Mouse (Mus musculus): Measurements from ENCODE around the gene Slc2a8.

Gene Slc2a8

GRCm38 (mm10) chr2:32971235-32971634, 10.6 kb downstream of the Slc2a8 start:
- DNase-seq (ENCODE audit: low read depth, low spot score): no peak

DNA sequence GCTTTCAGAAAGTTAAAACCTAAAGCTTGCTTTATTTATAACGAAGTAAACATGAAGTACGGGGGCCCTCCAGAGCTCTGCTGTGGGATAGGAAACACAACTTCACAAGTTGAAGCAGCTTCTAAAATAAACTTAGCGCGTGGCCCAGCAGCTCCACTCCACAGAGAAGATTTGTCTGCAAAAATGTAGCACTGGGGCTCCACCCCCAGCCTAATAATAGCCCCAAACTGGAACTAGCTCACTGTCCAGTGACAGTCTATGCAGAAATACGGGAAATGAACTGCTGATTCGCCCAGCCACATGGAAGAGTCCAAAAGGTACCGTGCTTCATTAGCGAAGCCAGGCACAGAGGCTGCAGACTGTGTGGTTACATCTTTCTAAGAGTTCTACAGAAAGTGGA, 12.6 kb downstream of the Slc2a8 start:
- no peak for DNase-seq (ENCODE audit: low read depth, low spot score)

GRCm38 (mm10) chr2:32968024-32968614, 13.8 kb downstream of the Slc2a8 start:
- DNase-seq (ENCODE audit: low read depth, low spot score): no peak

DNA sequence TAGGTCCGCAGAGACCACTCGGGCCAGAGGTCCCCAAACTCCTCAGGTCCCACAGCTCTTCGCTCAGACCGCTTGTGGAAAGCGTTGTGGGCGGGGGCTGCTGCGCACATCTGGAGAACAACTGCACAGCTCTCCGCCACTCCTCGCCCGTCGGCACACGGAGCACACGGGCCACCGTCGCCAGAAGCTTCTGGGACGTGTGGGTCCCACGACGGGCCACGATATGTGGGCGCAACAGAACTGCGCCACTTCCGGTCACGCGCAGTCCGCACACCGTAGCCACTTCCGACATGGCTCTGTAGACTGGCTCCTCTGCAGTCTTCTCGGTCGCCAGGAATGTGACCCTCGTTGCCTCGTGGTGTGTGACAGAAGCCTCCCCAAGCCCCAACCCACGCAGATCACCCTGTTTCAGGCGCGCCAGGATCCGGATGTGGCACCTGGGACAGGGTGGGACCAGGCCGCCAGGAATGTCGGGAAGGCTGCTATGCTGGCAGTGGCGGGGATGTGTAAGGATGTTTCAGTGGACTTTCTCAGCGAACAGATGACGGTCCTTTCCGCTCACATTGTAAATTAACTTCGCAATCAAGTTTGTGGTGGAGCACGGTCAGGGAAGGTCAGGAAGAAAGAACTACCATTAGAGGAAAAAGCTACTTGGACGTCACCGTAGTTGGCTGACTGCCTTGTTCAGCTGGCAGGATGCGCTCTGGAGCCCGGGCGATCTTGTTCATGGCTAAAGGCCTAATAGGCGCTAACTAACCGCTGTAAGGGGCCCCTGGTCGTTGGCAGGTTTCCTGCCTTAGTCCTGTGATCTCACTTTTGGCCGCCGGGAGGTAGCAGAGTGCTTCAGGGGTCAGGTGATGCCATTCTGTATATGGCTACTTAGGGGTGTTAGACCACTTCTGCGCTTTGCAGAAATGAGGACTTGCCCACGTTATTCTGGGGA, 14.9 kb downstream of the Slc2a8 start:
- DNase-seq (ENCODE audit: low read depth, low spot score): peak; percentile 90

DNA sequence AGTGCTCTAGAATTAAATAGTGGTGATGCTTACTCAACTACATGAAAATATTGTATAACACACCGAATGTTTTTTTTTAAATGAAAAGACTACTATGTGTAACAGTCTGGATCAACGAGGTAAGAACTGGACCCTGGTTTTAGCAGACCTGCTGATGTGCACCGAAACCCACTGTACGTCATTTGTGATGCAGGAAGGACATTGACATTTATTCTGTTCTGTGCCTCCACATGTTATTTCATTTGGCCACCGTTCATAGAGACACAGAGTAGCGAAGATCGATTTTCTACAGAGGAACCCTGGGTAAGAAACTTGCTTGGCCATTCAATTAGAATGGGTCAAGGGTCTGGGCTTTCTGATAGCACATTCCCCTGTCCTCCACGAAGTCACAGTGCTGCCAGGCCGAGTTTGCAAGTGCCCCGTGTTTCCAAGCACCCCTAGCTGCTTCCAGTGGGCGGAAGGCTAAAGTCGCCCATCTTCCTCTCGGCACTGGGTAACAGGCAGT, 15.6 kb downstream of the Slc2a8 start:
- DNase-seq (ENCODE audit: low read depth, low spot score): peak; percentile 42

GRCm38 (mm10) chr2:32965511-32966183, 16.2 kb downstream of the Slc2a8 start:
- DNase-seq (ENCODE audit: low read depth, low spot score): peak; percentile 8

DNA sequence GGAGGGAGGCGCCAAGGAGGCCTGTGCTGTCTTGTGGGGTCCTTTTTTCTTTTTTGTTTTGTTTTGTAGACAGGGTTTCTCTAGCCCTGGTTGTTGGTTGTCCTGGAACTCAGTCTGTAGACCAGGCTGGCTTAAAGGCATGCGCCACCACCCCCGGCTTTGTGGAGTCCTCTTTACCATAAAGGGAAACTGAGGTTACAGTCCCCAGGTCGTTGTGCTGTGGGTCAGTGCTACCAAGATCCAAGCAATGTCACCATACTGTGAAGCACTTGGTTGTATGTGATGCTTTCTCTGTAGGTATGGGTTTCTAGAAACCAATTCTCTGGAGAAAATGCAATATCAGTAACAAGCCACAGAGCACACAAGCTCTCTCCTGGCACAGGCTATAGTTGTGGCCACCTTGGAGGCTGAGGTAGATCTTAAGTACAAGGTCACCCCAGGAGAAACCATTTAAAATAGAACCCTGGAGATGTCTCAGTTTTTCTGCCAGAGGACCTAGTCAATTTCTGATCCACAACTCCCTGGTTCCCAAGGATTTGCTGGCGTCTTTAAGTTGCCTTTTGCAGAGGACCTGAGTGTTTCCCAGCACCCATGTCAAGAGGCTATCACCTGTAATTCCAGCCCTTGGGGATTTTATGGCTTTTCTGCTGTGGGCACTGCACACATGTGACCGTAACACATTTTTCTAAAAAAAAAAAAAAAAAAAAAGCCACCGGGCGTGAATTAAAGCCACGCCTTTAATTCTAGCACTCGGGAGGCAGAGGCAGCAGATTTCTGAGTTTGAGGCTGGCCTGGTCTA, 17.0 kb downstream of the Slc2a8 start:
- DNase-seq (ENCODE audit: low read depth, low spot score): no peak

GRCm38 (mm10) chr2:32963981-32964380, 17.9 kb downstream of the Slc2a8 start:
- DNase-seq (ENCODE audit: low read depth, low spot score): peak; percentile 13

DNA sequence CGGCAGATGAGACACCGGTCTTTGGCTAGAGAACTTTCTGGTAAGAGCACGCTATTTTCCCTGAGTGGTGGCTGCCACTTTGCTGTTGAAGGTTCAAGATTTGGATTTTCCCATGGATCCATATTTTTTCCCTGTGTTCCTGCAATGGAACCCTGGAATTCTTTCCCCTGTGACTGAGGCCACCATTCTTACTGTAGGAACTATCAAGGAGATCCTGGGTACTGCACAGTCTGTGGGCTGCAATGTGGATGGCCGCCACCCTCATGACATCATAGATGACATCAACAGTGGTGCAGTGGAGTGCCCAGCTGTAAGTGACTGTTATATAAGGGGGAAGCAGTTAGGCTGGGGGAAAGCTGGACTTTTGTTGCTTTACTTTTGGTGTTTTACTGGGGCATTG, 18.3 kb downstream of the Slc2a8 start:
- DNase-seq (ENCODE audit: low read depth, low spot score): no peak

DNA sequence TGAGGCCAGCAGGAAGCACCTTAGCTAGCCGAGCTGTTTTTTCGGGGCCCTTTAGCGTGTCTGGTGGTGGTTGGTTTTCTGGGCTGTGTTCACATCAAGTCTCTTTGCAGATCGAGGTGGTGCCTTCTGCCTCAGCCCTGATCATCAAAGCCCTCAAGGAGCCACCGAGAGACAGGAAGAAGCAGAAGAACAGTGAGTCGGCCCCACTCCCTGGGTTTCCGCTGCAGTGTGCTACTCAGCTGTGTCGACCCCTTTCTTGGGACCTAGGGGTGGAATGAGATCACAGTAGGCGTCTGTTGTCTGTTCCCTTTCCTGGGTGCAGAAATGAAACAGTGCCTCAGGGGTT, 19.0 kb downstream of the Slc2a8 start:
- DNase-seq (ENCODE audit: low read depth, low spot score): peak; percentile 63

DNA sequence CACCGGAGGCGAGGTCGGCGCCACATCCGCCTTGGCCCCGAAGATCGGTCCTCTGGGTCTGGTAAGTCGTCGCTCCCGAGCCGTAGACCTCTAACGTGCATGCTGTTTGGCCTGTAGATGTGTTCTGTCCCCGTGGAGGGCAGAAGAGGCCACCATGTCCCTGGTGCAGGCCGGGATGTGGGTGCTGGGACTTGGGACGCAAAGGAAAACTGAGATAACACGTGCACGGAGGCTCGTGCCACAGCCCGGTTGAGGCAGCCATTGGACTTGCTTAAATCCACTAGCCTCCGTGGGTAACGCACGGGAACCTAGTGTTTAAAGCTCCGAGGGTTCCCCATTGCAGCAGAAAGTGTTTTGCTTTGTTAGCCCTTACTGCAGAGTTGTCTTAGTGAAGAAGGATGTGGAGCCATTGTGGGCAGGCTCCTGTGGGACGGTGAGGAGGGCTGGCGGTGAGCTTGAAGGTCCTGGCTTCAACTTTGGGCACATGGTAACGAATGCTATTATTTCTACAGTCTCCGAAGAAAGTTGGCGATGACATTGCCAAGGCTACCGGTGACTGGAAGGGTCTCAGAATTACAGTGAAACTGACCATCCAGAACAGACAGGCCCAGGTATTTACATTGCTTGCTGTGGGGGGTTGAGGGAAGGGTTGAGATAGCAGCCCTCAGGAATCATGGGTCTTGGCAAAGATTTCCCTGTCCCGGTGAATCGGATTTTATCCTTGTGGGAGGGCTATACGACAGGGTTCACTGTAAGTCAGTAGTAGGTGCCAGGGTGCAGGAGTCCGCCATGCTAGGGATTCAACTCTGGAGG, 19.6 kb downstream of the Slc2a8 start:
- no peak for DNase-seq (ENCODE audit: low read depth, low spot score)

DNA sequence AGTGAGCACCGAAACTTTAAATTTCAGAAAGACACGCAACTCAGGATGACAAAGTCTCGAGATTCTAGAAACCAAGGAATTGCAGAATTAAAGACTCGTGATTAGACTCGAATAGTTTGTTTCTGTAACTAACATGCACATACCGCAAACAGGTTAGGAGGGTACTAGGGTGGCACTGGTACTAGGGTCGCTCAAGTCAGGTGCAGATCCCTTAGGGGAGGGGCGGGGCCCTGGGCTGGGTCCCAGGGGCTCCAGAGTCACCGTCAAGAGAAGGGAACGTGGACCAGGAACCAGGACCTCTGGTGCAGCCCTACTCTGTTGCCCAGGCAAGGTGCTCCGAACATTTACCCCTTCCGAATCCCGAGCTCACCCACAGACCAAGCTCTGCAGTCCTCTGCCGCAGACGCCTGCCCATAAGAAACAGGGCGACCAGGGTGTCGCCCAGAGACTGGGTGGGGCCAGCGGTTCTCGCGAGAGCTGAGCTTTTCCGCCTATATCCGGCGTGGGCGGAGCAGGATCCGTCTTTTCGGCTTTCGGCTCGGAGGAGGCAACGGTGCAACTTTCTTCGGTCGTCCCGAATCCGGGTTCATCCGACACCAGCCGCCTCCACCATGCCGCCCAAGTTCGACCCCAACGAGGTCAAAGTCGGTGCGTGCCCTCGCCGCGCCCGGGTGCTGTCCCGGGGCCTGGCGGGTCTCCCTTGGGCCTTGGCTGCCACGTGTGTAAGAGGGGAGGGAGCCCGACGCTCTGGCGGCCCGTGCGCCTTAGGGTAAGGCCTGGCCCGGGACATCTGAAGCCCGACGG, 20.5 kb downstream of the Slc2a8 start, which contains the start of the genes Rpl12 and Lrsam1:
Rpl12 (plus strand) TSS at position 368 of the 804 bp plus-strand sequence.
Lrsam1 (minus strand) TSS at position 423 of the 804 bp plus-strand sequence.
- peak; percentile 97 for DNase-seq (ENCODE audit: low read depth, low spot score)

DNA sequence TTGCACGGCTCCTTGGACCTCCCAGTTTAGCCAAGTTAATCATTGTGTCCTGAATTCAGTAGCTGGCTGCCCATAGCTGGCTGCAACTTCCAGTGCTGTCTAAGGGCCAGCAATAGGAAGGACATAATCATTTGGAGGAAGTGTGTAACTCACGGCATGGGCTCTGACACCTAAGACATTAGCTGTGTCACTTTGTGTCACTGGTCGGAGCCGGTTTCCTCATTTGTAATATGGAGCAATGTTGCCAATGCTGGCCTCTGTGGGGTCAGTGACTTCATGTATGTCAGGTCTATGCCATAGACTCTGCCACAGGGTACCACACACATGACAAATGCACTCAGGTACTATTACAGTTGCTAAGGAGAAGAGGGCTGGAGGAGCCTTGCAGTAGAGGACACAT, 21.6 kb downstream of the Slc2a8 start:
- no peak for DNase-seq (ENCODE audit: low read depth, low spot score)

DNA sequence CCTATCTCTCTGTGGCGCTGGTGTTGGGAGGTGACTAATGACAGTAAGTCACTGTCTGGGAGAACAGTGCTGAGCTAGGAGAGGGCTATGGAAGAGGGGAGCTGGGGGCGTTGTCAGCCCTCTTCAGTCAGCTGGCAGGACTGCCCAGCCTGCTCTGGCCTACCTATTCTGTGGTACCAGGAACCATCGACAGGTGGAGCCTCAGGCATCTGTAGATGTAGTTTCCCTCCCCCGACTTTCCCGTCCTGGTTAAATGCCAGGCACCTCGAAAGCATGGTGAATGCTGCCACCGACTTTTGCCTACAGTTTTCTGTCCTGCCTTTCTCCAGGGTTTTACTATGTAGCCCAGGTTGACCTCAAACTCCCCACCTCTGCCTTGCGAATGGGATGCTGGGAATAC, 24.5 kb downstream of the Slc2a8 start:
- peak; percentile 45 for DNase-seq (ENCODE audit: low read depth, low spot score)

GRCm38 (mm10) chr2:32954581-32954980, 27.3 kb downstream of the Slc2a8 start:
- peak; percentile 35 for DNase-seq (ENCODE audit: low read depth, low spot score)

DNA sequence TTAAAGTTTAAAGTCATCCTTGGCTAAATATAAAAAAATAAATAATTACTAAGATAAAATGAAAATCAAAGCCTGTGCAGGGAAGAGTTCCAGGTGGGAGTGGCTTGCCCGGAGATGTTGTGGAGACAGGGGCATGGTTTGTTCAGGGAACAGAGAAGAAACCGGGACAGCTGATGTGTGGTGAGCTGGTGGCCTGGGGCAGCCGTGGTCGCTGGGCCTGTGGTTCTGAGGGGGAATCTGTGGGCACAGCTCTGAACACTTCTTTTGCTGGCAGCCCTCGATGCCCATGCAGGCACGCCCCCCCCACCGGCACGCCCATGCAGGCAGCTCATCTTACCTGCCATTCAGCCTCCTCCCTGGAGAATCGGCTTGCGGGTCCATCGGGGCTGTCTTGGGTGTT, 34.4 kb downstream of the Slc2a8 start:
- no peak for DNase-seq (ENCODE audit: low read depth, low spot score)

- no peak for DNase-seq (ENCODE audit: low read depth, low spot score)
Observed at GRCm38 (mm10) chr2:32940483-32940882, 41.4 kb downstream of the Slc2a8 start.

DNA sequence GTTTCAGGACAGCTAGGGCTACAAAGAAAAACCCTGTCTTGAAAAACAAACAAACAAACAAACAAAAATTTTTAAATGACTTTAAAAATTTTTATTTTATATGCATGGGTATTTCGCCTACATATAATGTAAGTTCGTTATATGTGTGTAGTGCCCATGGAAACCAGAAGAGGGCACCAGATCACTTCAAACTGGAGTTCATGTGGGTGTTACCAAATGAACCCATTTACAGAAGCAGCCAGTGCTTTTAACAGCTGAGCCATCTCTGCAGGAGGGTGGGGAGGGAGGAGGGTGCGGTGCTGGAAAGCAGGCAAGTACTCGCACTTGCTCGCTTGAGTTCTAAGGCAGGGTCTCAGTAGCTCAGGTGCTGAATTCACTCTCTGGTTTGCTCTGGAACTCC, 42.5 kb downstream of the Slc2a8 start:
- peak; percentile 70 for DNase-seq (ENCODE audit: low read depth, low spot score)

DNA sequence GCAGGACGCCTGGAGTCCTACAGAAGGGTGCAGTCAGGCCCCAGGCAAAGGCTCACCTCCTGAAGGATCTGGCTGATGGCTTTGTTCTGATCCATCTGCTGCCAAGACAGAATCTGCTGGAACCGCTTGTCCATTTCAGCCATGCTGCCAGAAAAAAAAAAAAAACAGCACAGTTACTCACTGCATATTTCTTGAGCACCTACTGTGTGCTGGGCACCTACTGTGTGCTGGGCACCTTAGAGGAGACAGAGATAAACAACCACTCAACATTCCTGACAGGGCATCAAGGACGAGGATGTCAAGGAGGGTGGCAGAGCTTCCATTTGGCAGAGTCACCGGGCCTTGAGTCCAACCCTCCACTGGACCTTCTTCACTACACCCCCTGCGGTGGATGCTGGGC, 43.1 kb downstream of the Slc2a8 start:
- DNase-seq (ENCODE audit: low read depth, low spot score): no peak

DNA sequence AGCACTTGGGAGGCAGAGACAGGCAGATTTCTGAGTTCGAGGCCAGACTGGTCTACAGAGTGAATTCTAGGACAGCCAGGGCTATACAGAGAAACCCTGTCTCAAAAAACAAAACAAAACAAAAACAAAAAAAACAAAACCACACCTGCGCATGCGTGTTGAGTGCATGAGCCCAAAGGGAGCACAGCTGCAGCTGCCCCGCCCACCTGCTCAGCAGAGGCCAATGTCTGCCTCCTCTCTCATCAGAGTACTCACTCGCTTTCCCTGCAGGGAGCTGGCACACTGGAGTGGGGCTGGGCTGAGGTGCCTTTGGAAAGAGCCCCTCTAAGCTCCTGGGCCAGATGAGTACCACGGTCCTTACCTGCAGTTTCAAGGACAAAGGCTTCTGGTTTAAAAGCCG, 50.2 kb downstream of the Slc2a8 start:
- DNase-seq (ENCODE audit: low read depth, low spot score): peak; percentile 71

Data from CD4-positive, CD25-positive, alpha-beta regulatory T cell, adult 2 months (primary cell).